Mouse (Mus musculus) hindbrain, embryonic 13.5 days (tissue): ENCODE data around the gene Rbm5. TPM values are rescaled to one million over a fixed set of nuclear protein-coding genes. Genes with fewer than 3 reads are reported as not detected.

Experiments used
- ATAC-seq: fragments of 200-750 bp; cut with Nextera tagmentation; 2 replicates; pipeline ENCODE4 v1.8.0; 2017; ENCODE audit warnings: moderate TSS enrichment; ENCODE audit not compliant: low FRiP score
- H3K27ac ChIP-seq: fragments of 300-500 bp; sonication (generic); 2 replicates; pipeline ENCODE4 v1.5.1; 2015; ENCODE audit warnings: inconsistent platforms, mild to moderate bottlenecking, moderate library complexity
- H3K27me3 ChIP-seq: fragments of 300-500 bp; sonication (generic); 2 replicates; pipeline ENCODE4 v1.6.1; 2015; ENCODE audit warnings: mild to moderate bottlenecking, inconsistent platforms
- H3K36me3 ChIP-seq: fragments of 300-500 bp; sonication (generic); 2 replicates; pipeline ENCODE4 v1.6.1; 2015; ENCODE audit warnings: mild to moderate bottlenecking, inconsistent platforms
- H3K4me1 ChIP-seq: fragments of 300-500 bp; sonication (generic); replicated peaks from 2 replicates; pipeline ENCODE4 v1.6.1; 2015; ENCODE audit warnings: inconsistent platforms
- H3K4me2 ChIP-seq: fragments of 300-500 bp; sonication (generic); 2 replicates; pipeline ENCODE4 v1.6.1; 2015; ENCODE audit warnings: inconsistent platforms, mild to moderate bottlenecking, moderate library complexity
- H3K4me3 ChIP-seq: fragments of 300-500 bp; sonication (generic); 2 replicates; pipeline ENCODE4 v1.5.1; 2015; ENCODE audit warnings: mild to moderate bottlenecking, inconsistent platforms
- H3K9ac ChIP-seq: fragments of 300-500 bp; sonication (generic); 2 replicates; pipeline ENCODE4 v1.6.1; 2015; ENCODE audit warnings: mild to moderate bottlenecking, inconsistent platforms
- H3K9me3 ChIP-seq: fragments of 300-500 bp; sonication (generic); 2 replicates; pipeline ENCODE4 v1.6.1; 2016; ENCODE audit warnings: inconsistent platforms
- WGBS: fragments of 180-500 bp; shearing (Covaris S2); methylation state at CpG from one replicate; pipeline ENCODE4 v1.1.7; 2015; 5-methylcytosine and 5-hydroxymethylcytosine counted together
- polyA plus RNA-seq: library from polyadenylated mRNA; unstranded; fragments of >200 nt; fragmentation: Nextera tagmentation; extraction: Ambion mirVana; gene quantifications from 2 replicates; pipeline ENCODE4 v1.2.1, GENCODE M21; 2015

Gene Rbm5
- polyA plus RNA-seq, 1 experiment from 2014 or later = 277 TPM

DNA sequence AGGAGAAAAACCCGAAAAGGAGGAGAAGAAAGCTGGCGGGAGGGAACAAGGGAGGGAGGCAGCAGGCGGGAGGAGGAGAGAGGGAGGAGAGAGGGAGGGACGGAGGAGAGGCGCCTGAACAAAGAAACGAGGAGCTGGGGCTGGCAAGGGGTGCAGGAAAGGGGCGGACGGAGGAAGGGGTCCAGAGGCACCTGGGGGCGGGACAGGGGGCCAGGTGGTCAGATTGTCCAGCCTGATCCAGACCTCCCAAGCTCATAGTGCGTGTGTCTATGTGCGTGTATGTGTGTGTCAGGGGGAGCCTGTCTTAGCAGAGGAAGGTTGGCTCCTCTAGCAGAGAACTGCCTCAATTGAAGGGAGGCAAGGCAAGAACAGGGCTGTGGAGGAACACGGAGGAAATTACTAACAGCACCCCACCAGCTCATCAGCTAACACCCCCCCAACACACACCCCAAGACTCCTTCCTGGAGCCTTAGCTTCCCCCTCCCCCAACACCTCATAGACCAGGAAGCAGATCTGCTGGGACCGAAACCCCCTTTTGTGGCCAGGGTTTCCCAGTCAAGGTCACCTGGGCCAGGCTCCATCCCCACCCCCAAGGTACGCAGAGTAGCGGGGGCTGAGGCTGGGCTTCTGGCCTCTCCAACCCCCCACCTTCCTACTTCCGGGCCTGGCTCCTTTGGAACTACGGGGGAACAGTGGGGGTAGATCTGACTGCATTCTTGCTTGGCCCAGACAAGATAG, 62.9 kb downstream of the Rbm5 start:
- Histone ChIP-seq H3K4me1 (peaks cover 72% of the 10 kb centered on the region), H3K27me3 (peaks cover 45% of the 10 kb centered on the region)

GRCm38 (mm10) chr9:107706781-107707211, 64.0 kb downstream of the Rbm5 start:
- 2% methylated on average over 14 of the region's 14 CpGs for WGBS
- peak; percentile 15; the same call in 1 of the 2 replicates for ATAC-seq
- Histone ChIP-seq H3K9ac (peak overlapping the region; percentile 97), H3K27me3 (peaks cover 42% of the 10 kb centered on the region), H3K4me1 (peaks cover 81% of the 10 kb centered on the region), H3K4me2 (peak overlapping the region; percentile 90), H3K4me3 (peak overlapping the region; percentile 83), H3K27ac (peak overlapping the region; percentile 92), H3K36me3 (peaks cover 34% of the 10 kb centered on the region), H3K9me3 (no peaks in the 10 kb centered on the region)

More for the DNA sequence above, 62.9 kb downstream of the Rbm5 start:
- Histone ChIP-seq H3K36me3 (peaks cover 27% of the 10 kb centered on the region), H3K9ac (peak overlapping the region; percentile 97), H3K4me2 (peak overlapping the region; percentile 90), H3K9me3 (no peaks in the 10 kb centered on the region), H3K4me3 (peak overlapping the region; percentile 83), H3K27ac (peak overlapping the region; percentile 92)
- ATAC-seq = peak; percentile 12; the same call in 1 of the 2 replicates
- 2% methylated on average over 17 of the region's 17 CpGs for WGBS

DNA sequence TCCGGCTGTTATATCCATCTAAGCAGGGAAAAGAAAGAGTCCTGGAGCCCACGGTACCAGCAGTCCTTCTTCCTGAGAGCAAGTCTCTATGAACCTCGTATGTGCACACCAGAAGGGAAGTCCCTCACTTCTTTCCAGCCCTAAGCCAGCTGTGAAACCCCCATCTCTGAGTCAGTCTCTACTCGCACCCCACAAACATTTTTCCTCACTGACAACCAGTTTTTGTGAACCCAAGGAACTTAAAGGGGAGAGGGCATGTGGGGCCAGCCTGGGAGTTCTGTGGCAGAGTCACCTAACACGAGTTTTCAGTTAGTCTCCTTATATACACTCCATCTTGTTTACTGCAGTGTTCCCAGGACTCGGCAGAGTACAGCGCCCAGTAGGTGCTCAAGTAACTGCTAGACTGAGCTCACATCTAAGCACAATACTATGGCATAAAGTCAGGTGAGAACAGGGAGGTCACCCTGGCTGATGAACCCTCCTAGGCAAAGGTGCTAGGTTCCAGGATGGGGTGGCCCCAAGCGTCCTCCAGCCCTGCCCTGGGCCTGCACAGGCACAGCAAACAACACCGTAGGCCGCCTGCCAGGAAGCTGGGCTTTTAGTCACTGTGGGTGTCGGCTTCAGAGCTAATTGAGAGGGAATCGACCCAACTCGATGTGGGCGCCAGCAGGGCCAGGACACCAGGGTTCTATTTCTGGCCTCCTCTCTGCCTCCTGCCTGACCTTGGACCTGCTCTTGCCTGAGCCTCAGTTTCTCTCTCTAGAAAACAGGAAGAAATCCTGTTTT, 67.3 kb downstream of the Rbm5 start:
- Histone ChIP-seq H3K27ac (no peak overlapping the region), H3K9me3 (no peaks in the 10 kb centered on the region)

GRCm38 (mm10) chr9:107702606-107703185, 68.1 kb downstream of the Rbm5 start:
- 74% methylated on average over 3 of the region's 3 CpGs for WGBS
- Histone ChIP-seq H3K27ac (no peak overlapping the region), H3K9ac (0 out of 2 replicates have a peak overlapping the region, but pooled peaks have one; percentile 4), H3K4me3 (no peak overlapping the region), H3K4me1 (peaks cover 97% of the 10 kb centered on the region), H3K9me3 (no peaks in the 10 kb centered on the region), H3K27me3 (peaks cover 17% of the 10 kb centered on the region), H3K4me2 (no peak overlapping the region), H3K36me3 (peaks cover 34% of the 10 kb centered on the region)
- ATAC-seq = no peak

More for the DNA sequence above, 67.3 kb downstream of the Rbm5 start:
- peaks cover 23% of the 10 kb centered on the region for H3K27me3 ChIP-seq
- no peak overlapping the region for H3K4me2 ChIP-seq
- no peak overlapping the region for H3K9ac ChIP-seq
- H3K4me1 ChIP-seq = peaks cover 97% of the 10 kb centered on the region
- no peak for ATAC-seq
- WGBS = 71% methylated on average over 14 of the region's 14 CpGs
- H3K36me3 ChIP-seq = peaks cover 34% of the 10 kb centered on the region
- H3K4me3 ChIP-seq = no peak overlapping the region

DNA sequence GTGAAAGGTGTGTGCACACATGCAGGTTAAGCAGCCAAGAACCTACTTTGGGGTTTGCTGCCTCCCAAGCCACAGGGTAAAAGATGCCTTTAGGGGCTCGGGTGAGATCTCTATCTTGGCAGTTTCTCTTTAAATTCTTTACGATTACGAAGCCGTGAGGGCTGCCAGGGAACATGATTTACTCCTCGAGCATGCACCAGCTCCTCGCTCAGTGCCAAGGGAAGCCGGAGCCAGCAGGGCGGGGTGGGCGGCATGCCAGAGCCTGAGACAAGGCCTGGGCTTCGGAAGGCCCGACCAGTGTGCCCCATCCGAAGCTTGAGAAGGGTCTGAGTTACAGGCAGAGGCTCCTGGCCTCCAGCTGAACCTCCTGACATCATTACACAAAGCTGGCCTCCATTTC, 69.2 kb downstream of the Rbm5 start:
- Histone ChIP-seq H3K4me2 (no peak overlapping the region), H3K27ac (peak overlapping the region; percentile 52)
- no peak for ATAC-seq

DNA sequence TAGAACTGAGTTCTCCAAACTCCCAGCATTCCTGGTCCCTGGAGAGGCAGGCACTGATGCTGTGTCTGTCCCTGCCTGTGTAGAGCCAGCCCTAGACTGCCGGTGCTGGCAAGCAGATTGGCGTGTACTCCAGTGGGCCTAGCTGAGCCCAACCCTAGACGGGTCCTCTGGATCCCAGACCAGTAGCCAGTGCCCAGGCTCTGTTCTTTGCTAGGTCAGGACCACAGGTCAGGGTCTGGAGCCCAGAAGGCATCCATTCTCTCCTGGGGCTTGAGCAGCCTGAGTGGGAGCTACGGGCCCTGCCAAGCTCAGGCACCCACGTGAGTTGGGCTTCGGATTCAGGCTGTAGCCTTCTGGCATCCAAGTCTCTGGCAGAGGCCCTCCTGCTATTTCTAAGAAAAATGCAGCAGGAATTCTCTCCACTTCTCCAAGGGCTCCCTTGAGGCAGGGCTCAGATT, 70.7 kb downstream of the Rbm5 start:
- Histone ChIP-seq H3K4me2 (peak overlapping the region; percentile 30; the same call in 1 of the 2 replicates), H3K36me3 (peaks cover 35% of the 10 kb centered on the region), H3K9me3 (no peaks in the 10 kb centered on the region), H3K27me3 (peaks cover 5% of the 10 kb centered on the region; the same call in 1 of the 2 replicates), H3K4me1 (peaks cover 97% of the 10 kb centered on the region), H3K9ac (peak overlapping the region; percentile 58), H3K27ac (peak overlapping the region; percentile 55), H3K4me3 (no peak overlapping the region)
- WGBS = 24% methylated on average over 6 of the region's 6 CpGs
- ATAC-seq = no peak

More for the DNA sequence above, 69.2 kb downstream of the Rbm5 start:
- Histone ChIP-seq H3K4me3 (no peak overlapping the region), H3K9me3 (no peaks in the 10 kb centered on the region), H3K27me3 (peaks cover 17% of the 10 kb centered on the region), H3K4me1 (peaks cover 97% of the 10 kb centered on the region), H3K9ac (0 out of 2 replicates have a peak overlapping the region, but pooled peaks have one; percentile 5), H3K36me3 (peaks cover 34% of the 10 kb centered on the region)
- 58% methylated on average over 12 of the region's 12 CpGs for WGBS

DNA sequence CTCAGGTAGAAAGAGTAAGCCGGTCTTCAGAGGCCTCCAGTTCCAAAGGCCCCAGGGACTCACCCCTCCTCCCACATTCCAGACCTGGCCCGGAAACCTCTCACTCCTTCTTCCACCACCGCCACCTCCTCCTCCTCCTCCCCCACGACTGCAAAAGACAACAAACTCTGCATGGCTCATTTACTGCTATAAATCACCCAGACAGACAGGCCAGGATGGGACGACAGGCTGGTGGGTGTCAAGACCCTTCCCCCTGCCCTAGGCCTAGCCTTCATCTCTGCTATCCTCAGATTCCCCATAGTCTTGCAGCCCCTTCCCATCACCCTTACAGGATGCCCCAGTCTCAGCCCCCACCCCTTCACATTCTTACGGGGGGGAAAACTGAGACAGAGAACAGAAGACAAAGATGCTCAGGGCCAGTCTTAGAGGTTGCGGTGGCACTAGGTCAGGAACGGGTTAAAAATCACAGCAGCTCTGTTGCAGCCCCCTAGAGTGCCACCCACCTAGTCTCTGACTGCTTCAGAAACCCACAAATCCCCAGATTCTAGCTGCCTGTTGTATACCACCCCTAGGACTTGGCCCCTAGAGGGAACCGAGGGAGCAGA, 71.3 kb downstream of the Rbm5 start:
- Histone ChIP-seq H3K4me1 (peaks cover 97% of the 10 kb centered on the region), H3K9me3 (no peaks in the 10 kb centered on the region), H3K27ac (peak overlapping the region; percentile 55), H3K27me3 (no peaks in the 10 kb centered on the region), H3K4me3 (no peak overlapping the region), H3K36me3 (peaks cover 28% of the 10 kb centered on the region), H3K4me2 (peak overlapping the region; percentile 30), H3K9ac (peak overlapping the region; percentile 58)
- WGBS = 5% methylated on average over 9 of the region's 9 CpGs
- no peak for ATAC-seq

GRCm38 (mm10) chr9:107698611-107699190, 72.1 kb downstream of the Rbm5 start:
- H3K9ac ChIP-seq = peak overlapping the region; percentile 43; the same call in 1 of the 2 replicates
- no peaks in the 10 kb centered on the region for H3K27me3 ChIP-seq
- H3K27ac ChIP-seq = peak overlapping the region; percentile 73
- WGBS = 16% methylated on average over 14 of the region's 14 CpGs
- H3K4me3 ChIP-seq = peak overlapping the region; percentile 8; the same call in 1 of the 2 replicates
- H3K4me1 ChIP-seq = peaks cover 90% of the 10 kb centered on the region
- H3K9me3 ChIP-seq = no peaks in the 10 kb centered on the region
- peak overlapping the region; percentile 30 for H3K4me2 ChIP-seq
- ATAC-seq = 0 out of 2 replicates have a peak, but pooled peaks have one; percentile 7
- peaks cover 21% of the 10 kb centered on the region for H3K36me3 ChIP-seq

DNA sequence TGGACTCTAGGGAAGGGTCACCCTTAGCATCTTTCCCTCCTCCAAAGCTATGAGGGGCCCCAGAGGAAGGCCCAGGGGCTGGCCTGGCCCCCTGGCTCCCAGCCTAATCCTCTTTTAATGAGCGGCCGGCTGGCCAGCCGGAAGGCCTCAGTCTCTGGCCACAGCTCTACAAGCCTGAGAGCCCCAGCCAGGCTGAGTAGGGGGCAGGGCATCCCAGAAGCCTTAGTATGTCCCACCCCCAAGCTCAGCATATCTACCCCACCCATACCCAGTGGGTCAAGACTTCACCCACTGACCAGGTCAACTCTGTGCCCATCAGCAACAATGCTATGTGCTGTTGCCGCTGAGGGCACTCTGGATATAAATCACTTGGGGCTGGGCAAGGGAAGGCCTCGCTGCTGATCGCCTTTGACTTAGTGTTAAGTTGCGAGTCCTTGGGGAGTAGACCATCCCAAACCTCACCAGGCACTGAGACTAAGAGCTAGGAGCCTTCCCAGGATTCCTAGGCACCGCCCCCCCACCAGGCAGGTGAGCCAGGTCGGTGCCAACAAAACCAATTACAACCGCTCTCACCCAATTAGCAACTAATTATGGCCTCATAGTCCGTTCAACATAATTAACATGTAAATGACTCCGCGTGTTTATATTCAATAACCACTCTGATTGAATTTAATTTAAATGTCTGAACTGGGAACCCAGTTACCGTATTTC, 72.8 kb downstream of the Rbm5 start:
- ATAC-seq = no peak; the same call in 1 of the 2 replicates
- H3K27ac ChIP-seq = peak overlapping the region; percentile 73

GRCm38 (mm10) chr9:107696845-107697610, 73.8 kb downstream of the Rbm5 start:
- peak overlapping the region; percentile 46; the same call in 1 of the 2 replicates for H3K9ac ChIP-seq
- H3K4me1 ChIP-seq = peaks cover 84% of the 10 kb centered on the region
- peaks cover 11% of the 10 kb centered on the region for H3K36me3 ChIP-seq
- H3K4me2 ChIP-seq = no peak overlapping the region
- 23% methylated on average over 9 of the region's 9 CpGs for WGBS
- 0 out of 2 replicates have a peak, but pooled peaks cover 2% of the 10 kb centered on the region for H3K27me3 ChIP-seq
- no peak for ATAC-seq
- no peak overlapping the region for H3K4me3 ChIP-seq
- H3K9me3 ChIP-seq = no peaks in the 10 kb centered on the region
- H3K27ac ChIP-seq = no peak overlapping the region; the same call in 1 of the 2 replicates

More for the DNA sequence above, 72.8 kb downstream of the Rbm5 start:
- peak overlapping the region; percentile 43; the same call in 1 of the 2 replicates for H3K9ac ChIP-seq
- H3K36me3 ChIP-seq = peaks cover 13% of the 10 kb centered on the region
- H3K4me2 ChIP-seq = peak overlapping the region; percentile 30
- no peak overlapping the region; the same call in 1 of the 2 replicates for H3K4me3 ChIP-seq
- 14% methylated on average over 14 of the region's 14 CpGs for WGBS
- peaks cover 90% of the 10 kb centered on the region for H3K4me1 ChIP-seq
- H3K9me3 ChIP-seq = no peaks in the 10 kb centered on the region
- no peaks in the 10 kb centered on the region for H3K27me3 ChIP-seq
